Mouse (Mus musculus) testis, postnatal 14 days (tissue): ENCODE measurements at regions not wholly inside any gene's neighbourhood (a gene's known extent, or its start where the extent isn't known, plus 50 kb on each side); places are given as distances from the start of the nearest gene placed in this dataset.

Experiments
- DNase-seq: peaks from one replicate; pipeline ENCODE4 v3.0.0; 2021; ENCODE audit warnings: low spot score

GRCm38 (mm10) chr10:120666202-120666860, 190.1 kb upstream of the Hmga2 start:
- no peak for DNase-seq

GRCm38 (mm10) chr10:120665670-120666069, 189.4 kb upstream of the Hmga2 start:
- no peak for DNase-seq

GRCm38 (mm10) chr10:120664419-120664818, 188.2 kb upstream of the Hmga2 start:
- no peak for DNase-seq

- no peak for DNase-seq
These were observed 187.1 kb upstream of the Hmga2 start for GRCm38 (mm10) chr10:120663396-120663795.

GRCm38 (mm10) chr10:120660503-120660902, 184.2 kb upstream of the Hmga2 start:
- peak; percentile 10 for DNase-seq

- no peak for DNase-seq
These were observed 179.1 kb upstream of the Hmga2 start for GRCm38 (mm10) chr10:120655238-120655931.

- no peak for DNase-seq
These were observed 176.4 kb upstream of the Hmga2 start for GRCm38 (mm10) chr10:120652525-120653215.

GRCm38 (mm10) chr10:120651845-120652244, 175.6 kb upstream of the Hmga2 start:
- no peak for DNase-seq

GRCm38 (mm10) chr10:120650336-120650735, 174.1 kb upstream of the Hmga2 start:
- no peak for DNase-seq

GRCm38 (mm10) chr10:120648741-120649140, 172.5 kb upstream of the Hmga2 start:
- DNase-seq, result no peak

- no peak for DNase-seq
These were observed 171.8 kb upstream of the Hmga2 start for GRCm38 (mm10) chr10:120648031-120648430.

GRCm38 (mm10) chr10:120647323-120647722, 171.1 kb upstream of the Hmga2 start:
- DNase-seq, result no peak

- no peak for DNase-seq
These were observed 170.6 kb upstream of the Hmga2 start for GRCm38 (mm10) chr10:120646862-120647311.

- no peak for DNase-seq
These were observed 164.6 kb upstream of the Hmga2 start for GRCm38 (mm10) chr10:120640847-120641246.

GRCm38 (mm10) chr10:120638316-120638715, 162.0 kb upstream of the Hmga2 start:
- no peak for DNase-seq

GRCm38 (mm10) chr10:120635818-120636543, 159.7 kb upstream of the Hmga2 start:
- no peak for DNase-seq

- DNase-seq, result no peak
These were observed 158.9 kb upstream of the Hmga2 start for GRCm38 (mm10) chr10:120635194-120635593.

- no peak for DNase-seq
These were observed 155.8 kb upstream of the Hmga2 start for GRCm38 (mm10) chr10:120632071-120632470.

GRCm38 (mm10) chr10:120628066-120628465, 151.8 kb upstream of the Hmga2 start:
- DNase-seq, result no peak

- DNase-seq, result no peak
These were observed 149.2 kb upstream of the Hmga2 start for GRCm38 (mm10) chr10:120625474-120625873.

GRCm38 (mm10) chr10:120624203-120624942, 148.1 kb upstream of the Hmga2 start:
- no peak for DNase-seq
